Mouse (Mus musculus): ENCODE measurements around the gene Olfr1555-ps1.
"Not testable (repeated sequence)": the region's sequence is repeated elsewhere in the genome, so short reads cannot be mapped to it uniquely, and the experiment has no call there.

The Olfr1555-ps1 gene

DNA sequence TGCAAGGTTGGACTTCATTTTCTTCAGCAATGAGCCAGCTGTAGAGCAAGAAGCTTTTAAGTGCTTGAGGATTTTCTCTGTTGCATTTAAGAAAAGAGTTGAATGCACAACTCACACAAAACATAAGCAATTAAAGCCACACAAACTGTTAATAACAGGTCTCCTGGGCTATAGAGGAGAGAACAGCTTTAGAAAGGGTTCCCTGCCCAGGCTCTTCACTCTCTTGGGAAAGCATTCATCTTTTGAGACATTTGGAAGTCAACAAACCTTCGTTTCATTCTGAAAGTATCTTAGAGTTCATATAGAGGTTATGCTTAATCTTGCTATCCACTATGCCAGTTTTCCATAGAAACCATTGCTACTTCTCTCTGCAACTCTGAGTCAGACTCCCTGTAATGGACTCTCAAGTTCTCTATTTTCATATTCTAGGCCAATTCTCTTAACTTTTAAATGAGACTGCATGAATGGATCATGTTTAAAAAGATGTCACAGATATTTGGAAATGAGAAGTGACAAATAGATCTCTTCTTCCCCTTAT, at the start of gene Olfr1555-ps1:
Gene Olfr1555-ps1, minus strand, starts transcription at position 51 of the 538 bp plus-strand sequence.
- DNase-seq (ENCODE audit: low read depth): not testable (repeated sequence)

DNA sequence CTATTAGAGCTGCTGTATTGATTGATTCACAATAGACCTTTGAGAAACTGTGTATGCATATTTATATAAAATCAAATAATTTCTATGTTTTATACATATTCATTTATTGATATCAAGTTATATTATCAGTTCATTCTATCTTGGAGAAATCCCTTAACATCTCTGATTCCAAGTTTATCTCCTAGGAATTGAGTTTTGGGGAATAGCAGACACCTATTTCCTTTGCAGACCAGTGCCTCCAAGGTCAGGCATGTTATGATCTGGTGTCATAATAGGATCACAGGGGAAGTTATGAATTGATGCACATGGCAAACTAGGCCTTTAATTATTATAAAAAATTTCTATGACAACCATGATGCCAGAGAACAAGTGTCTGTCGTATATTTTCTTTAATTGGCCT, 30.4 kb upstream of the Olfr1555-ps1 start, which contains the start of gene Olfr1431:
Gene Olfr1431, plus strand, starts transcription at position 301 of the 400 bp plus-strand sequence.
- DNase-seq (ENCODE audit: low read depth): no peak

DNA sequence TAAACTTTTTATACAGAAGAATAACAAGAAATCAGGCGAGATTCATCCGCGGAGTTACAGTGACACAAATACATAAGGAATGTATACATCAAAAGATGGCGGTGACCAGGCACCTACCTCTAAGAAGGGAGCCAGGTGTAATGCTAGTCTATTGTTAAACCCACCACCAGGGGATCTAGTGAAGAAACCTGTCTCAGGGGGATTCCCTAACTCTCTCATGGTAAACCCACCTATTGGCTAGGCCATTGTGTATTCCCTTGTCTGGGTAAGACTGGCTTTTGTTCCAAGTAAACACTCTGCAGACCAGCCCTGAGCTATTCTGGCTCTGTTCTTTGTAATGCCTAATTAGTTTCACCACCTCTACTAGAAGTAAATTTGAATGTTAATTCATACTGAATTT, 29.2 kb upstream of the Olfr1555-ps1 start:
- DNase-seq (ENCODE audit: low read depth): not testable (repeated sequence)

DNA sequence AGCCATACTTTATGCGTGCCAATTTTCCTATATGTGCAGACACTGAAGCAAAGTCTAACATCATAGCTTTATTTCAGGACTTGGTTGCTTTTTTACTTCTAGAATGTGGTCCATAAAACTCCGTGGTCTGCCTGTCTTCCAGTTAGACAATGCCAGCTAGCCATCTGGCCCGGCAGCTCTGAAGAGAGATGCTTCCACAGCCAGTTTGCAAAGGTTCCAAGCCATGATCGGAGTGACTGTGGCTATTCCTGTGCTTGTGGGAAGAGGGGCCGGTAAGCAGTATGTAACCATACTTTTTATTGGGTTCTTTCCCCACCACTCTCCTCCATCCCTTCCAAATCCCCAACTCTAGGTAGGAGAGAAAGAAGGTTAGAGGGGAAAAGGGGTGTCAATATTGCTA, 5.5 kb upstream of the Olfr1555-ps1 start:
- not testable (repeated sequence) for DNase-seq (ENCODE audit: low read depth)

DNA sequence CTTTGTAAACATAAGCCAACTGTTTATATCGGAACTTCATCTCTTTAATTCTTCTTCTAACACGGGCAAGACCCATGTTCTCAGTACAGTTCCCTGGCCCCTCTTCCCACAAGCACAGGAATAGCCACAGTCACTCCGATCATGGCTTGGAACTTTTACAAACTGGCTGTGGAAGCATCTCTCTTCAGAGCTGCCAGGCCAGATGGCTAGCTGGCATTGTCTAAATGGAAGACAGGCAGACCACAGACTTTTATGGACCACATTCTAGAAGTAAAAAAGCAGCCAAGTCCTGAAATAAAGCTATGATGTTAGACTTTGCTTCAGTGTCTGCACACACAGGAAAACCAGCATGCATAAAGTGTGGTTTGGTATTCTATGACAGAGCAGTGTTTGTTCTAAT, 24.5 kb downstream of the Olfr1555-ps1 start:
- DNase-seq (ENCODE audit: low read depth): no peak

DNA sequence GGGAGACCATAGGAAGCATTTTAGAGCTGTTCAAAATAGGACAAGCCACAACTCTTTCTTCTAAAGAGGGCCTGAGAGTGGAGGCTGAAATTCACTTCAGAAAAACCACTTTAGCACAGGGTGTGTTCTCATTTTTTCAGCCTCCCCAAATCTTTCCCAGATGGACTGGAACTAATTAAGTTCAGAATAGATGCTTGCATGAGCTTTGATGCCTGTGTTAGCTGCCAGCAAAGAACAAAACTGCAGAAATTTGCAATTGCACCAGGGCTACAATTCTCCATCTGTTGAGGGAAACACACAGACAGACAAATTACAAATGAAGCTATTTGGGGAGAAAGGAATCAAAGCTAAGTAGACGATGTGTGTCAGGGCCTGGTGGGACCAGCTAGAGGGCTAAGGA, 26.6 kb downstream of the Olfr1555-ps1 start:
- no peak for DNase-seq (ENCODE audit: low read depth)

DNA sequence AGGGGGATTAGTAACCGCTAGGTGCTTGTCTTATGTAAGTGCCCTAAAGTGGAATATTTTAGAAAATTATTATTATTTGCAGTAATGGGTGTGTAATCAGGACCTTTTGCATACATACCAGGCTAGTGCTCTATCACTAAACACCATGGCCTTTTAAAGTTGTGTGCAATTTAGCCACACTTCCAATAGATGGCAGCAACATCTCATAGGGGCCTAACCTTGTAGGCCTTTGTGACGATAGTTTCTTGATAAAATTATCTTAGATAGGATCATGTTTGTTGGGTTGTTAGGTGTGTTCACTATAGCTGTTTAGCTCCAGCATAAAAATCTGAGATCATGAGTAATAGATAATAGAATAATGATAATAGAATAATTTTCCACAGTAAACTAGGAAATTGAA, 35.6 kb downstream of the Olfr1555-ps1 start:
- peak; percentile 7 for DNase-seq (ENCODE audit: low read depth)

DNA sequence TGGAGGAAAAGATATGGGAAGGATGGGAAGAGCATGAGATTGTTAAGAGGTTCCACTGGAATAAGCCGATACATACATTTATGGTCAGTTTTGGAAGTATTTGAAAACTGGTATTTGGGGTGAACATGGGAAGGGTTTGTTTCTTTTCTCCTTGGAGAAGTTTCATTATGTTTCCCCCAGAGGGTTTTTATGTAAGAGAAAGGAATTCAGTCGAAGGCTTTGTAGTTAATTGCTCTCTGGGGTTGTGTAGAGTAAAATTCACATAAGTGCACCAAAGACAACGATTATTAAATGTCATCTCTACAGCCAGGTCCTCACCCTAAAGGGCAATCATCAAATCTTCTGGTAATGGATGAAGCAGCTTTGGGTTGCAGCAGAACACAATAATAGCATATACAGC, 46.8 kb downstream of the Olfr1555-ps1 start, which contains the start of gene Olfr76:
Gene Olfr76, minus strand, starts transcription at position 101 of the 400 bp plus-strand sequence.
- no peak for DNase-seq (ENCODE audit: low read depth)

DNA sequence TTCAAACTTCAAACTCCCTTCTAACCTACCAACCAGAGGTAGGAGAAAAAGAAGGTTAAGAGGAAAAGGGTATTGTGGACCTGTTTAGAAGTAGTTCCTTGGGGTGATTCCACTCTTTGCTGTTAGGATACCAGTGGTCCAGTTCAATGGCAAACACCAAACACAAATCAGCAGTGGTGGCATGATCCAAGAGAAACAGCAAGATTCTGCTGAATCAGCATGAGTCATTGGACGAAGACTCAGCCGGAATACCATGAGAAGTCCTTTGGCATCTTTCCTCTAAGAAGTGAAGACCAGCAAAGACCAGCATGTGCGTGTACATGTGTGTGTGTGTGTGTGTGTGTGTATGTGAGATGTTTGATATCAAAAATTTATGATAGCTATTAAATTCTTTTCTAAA, 53.4 kb downstream of the Olfr1555-ps1 start:
- DNase-seq (ENCODE audit: low read depth): no peak

DNA sequence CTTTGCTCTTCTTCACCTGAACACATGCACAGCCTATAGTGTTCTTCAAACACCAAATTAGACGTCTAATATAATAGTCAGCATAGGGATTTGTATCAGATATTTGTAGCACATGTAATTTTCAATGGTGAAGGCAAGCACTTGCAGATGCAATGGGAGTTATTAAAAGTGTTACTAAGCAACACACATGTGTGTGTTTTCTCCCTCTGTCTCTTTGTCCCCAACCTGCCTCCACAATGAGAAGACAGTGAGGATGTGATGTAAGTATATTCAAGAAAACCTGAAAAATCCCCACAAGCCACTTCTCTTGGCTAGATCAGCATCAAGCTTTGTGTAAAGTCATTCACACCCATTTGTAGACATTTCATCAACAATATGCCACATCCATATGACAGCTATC, 54.1 kb downstream of the Olfr1555-ps1 start, which contains the start of gene Olfr1428:
Gene Olfr1428, minus strand, starts transcription at position 101 of the 400 bp plus-strand sequence.
- no peak for DNase-seq (ENCODE audit: low read depth)

Data from c-Kit-positive CD71-negative TER-119-negative erythroid progenitor cells, embryonic 14.5 days (primary cell).